Mouse (Mus musculus): ENCODE results near the gene Rnps1. TPM values are rescaled to one million over a fixed set of nuclear protein-coding genes. Genes with fewer than 3 reads are reported as not detected.
"Not testable (repeated sequence)": the region's sequence is repeated elsewhere in the genome, so short reads cannot be mapped to it uniquely, and the experiment has no call there.

Rnps1 gene
- total RNA-seq (2021): 10 to 100 TPM; 60.3 to 60.5 TPM

GRCm38 (mm10) chr17:24414230-24414976 is at the start of gene Rnps1:
Gene Rnps1, plus strand, starts transcription at chr17:24414565.
- intact Hi-C loops (cut with DNase I): no loop called here

GRCm38 (mm10) chr17:24365863-24366262 is 48.5 kb upstream of the Rnps1 start:
- no peak for DNase-seq (ENCODE audit: low spot score)
- intact Hi-C loops (cut with DNase I): no loop called here

More at GRCm38 (mm10) chr17:24414230-24414976, at the start of gene Rnps1:
- DNase-seq (ENCODE audit: low spot score): peak; percentile 87

- DNase-seq (ENCODE audit: low spot score): no peak
- intact Hi-C loops (cut with DNase I): no loop called here
These were observed 39.2 kb upstream of the Rnps1 start for GRCm38 (mm10) chr17:24375094-24375712.

GRCm38 (mm10) chr17:24375886-24376285 is 38.5 kb upstream of the Rnps1 start:
- DNase-seq (ENCODE audit: low spot score): no peak
- intact Hi-C loops (cut with DNase I): no loop called here

GRCm38 (mm10) chr17:24378496-24378895 is 35.9 kb upstream of the Rnps1 start:
- intact Hi-C loops (cut with DNase I): no loop called here

GRCm38 (mm10) chr17:24383789-24384188 is 30.6 kb upstream of the Rnps1 start:
- no peak for DNase-seq (ENCODE audit: low spot score)
- intact Hi-C loops (cut with DNase I): loop anchor here (10.0 kb wide), 1 partner anchor 149 kb away; no protein-coding TSS in a partner anchor

More at GRCm38 (mm10) chr17:24378496-24378895, 35.9 kb upstream of the Rnps1 start:
- DNase-seq (ENCODE audit: low spot score): no peak

GRCm38 (mm10) chr17:24388711-24389110 is 25.7 kb upstream of the Rnps1 start:
- DNase-seq (ENCODE audit: low spot score): no peak
- intact Hi-C loops (cut with DNase I): loop anchor here (10.0 kb wide), 1 partner anchor 154 kb away; no protein-coding TSS in a partner anchor

GRCm38 (mm10) chr17:24389865-24390264 is 24.5 kb upstream of the Rnps1 start:
- DNase-seq (ENCODE audit: low spot score): no peak

GRCm38 (mm10) chr17:24391149-24391548 is 23.2 kb upstream of the Rnps1 start:
- intact Hi-C loops (cut with DNase I): loop anchor here (2.0 to 5.0 kb wide), 2 partner anchors 218 to 239 kb away; partner anchors contain the start of gene Pdpk1
- DNase-seq (ENCODE audit: low spot score): no peak

More at GRCm38 (mm10) chr17:24389865-24390264, 24.5 kb upstream of the Rnps1 start:
- intact Hi-C loops (cut with DNase I): loop anchor here (2.0 to 10.0 kb wide), 3 partner anchors 155 to 238 kb away; partner anchors contain the start of gene Pdpk1

GRCm38 (mm10) chr17:24393527-24393926 is 20.8 kb upstream of the Rnps1 start:
- no peak for DNase-seq (ENCODE audit: low spot score)
- intact Hi-C loops (cut with DNase I): loop anchor here (5.0 kb wide), 1 partner anchor 241 kb away; the partner anchor contains the start of gene Pdpk1

- no peak for DNase-seq (ENCODE audit: low spot score)
- intact Hi-C loops (cut with DNase I): loop anchor here (5.0 kb wide), 1 partner anchor 242 kb away; the partner anchor contains the start of gene Pdpk1
These were observed 19.9 kb upstream of the Rnps1 start for GRCm38 (mm10) chr17:24394456-24394855.

- intact Hi-C loops (cut with DNase I): no loop called here
- no peak for DNase-seq (ENCODE audit: low spot score)
These were observed 12.0 kb upstream of the Rnps1 start for GRCm38 (mm10) chr17:24402371-24402770.

- DNase-seq (ENCODE audit: low spot score): no peak
- intact Hi-C loops (cut with DNase I): no loop called here
These were observed 7.1 kb upstream of the Rnps1 start for GRCm38 (mm10) chr17:24407116-24407803.

GRCm38 (mm10) chr17:24413557-24414211 is 681 bp upstream of the Rnps1 start:
- no peak for DNase-seq (ENCODE audit: low spot score)
- intact Hi-C loops (cut with DNase I): no loop called here

- no peak for DNase-seq (ENCODE audit: low spot score)
- intact Hi-C loops (cut with DNase I): loop anchor here (5.0 kb wide), 1 partner anchor 37 kb away; no protein-coding TSS in a partner anchor
These were observed 646 bp downstream of the Rnps1 start for GRCm38 (mm10) chr17:24415011-24415410.

- intact Hi-C loops (cut with DNase I): loop anchor here (5.0 kb wide), 1 partner anchor 36 kb away; no protein-coding TSS in a partner anchor
- DNase-seq (ENCODE audit: low spot score): no peak
These were observed 1.8 kb downstream of the Rnps1 start for GRCm38 (mm10) chr17:24416051-24416652.

GRCm38 (mm10) chr17:24423114-24423513 is 8.7 kb downstream of the Rnps1 start:
- intact Hi-C loops (cut with DNase I): no loop called here
- no peak for DNase-seq (ENCODE audit: low spot score)

- intact Hi-C loops (cut with DNase I): no loop called here
- DNase-seq (ENCODE audit: low spot score): no peak
These were observed 10.1 kb downstream of the Rnps1 start for GRCm38 (mm10) chr17:24424489-24424888.

GRCm38 (mm10) chr17:24425326-24425725 is 11.0 kb downstream of the Rnps1 start:
- intact Hi-C loops (cut with DNase I); DNase-seq (ENCODE audit: low spot score): not testable (repeated sequence)

All from heart, postnatal 25 days (tissue).